Mouse (Mus musculus) bone marrow, adult 2 months (tissue): ENCODE results near the gene Mapkap1.

Source experiments
- CTCF ChIP-seq: fragments of 200-500 bp; IDR thresholded peaks from 2 replicates; pipeline ENCODE4 v1.5.1; 2011; ENCODE audit warnings: low read length, control low read depth; ENCODE audit not compliant: control insufficient read depth, insufficient read depth
- POLR2A ChIP-seq: fragments of 200-500 bp; IDR thresholded peaks from 2 replicates; pipeline ENCODE4 v1.6.1; 2011; ENCODE audit warnings: low read depth, mild to moderate bottlenecking, control low read depth, low read length, borderline replicate concordance; ENCODE audit not compliant: control insufficient read depth

GRCm38 (mm10) chr2:34370349-34370724 lies 36.2 kb upstream of the Mapkap1 start:
- TF ChIP-seq POLR2A (no peak), CTCF (no peak)
